Mouse (Mus musculus) myocyte (in vitro differentiated cells): Measurements from ENCODE around the gene Bcl9l.
A peak's percentile ranks its signal among the peaks of the same experiment; 100 is the strongest.

Source experiments
- CEBPB ChIP-seq: IDR thresholded peaks from 2 replicates; pipeline ENCODE4 v1.6.1; 2011; ENCODE audit warnings: mild to moderate bottlenecking, moderate library complexity; ENCODE audit not compliant: poor library complexity, insufficient read depth, severe bottlenecking
- E2F4 ChIP-seq: IDR thresholded peaks from one replicate; pipeline ENCODE4 v1.6.1; 2011; ENCODE audit warnings: mild to moderate bottlenecking, control low read depth, moderate library complexity; ENCODE audit not compliant: insufficient read depth
- MAX ChIP-seq: IDR thresholded peaks from one replicate; pipeline ENCODE4 v1.6.1; 2011; ENCODE audit warnings: low read depth, mild to moderate bottlenecking, control low read depth
- MYOG ChIP-seq, 3 experiments: IDR thresholded peaks; one replicate each; pipeline ENCODE4 v1.6.1; 2011; ENCODE audit warnings: control low read depth in 2 of 3, low read depth in 2 of 3, mild to moderate bottlenecking in 2 of 3; ENCODE audit not compliant: insufficient read length in 2 of 3, control insufficient read depth in 1 of 3, insufficient read depth in 1 of 3
- POLR2A ChIP-seq: IDR thresholded peaks from one replicate; pipeline ENCODE4 v1.6.1; 2011; ENCODE audit warnings: low read depth, mild to moderate bottlenecking, control low read depth, moderate library complexity; ENCODE audit not compliant: insufficient read length
- TCF12 ChIP-seq: IDR thresholded peaks from one replicate; pipeline ENCODE4 v1.6.1; 2011; ENCODE audit warnings: mild to moderate bottlenecking, control low read depth; ENCODE audit not compliant: poor library complexity, insufficient read depth, severe bottlenecking

DNA sequence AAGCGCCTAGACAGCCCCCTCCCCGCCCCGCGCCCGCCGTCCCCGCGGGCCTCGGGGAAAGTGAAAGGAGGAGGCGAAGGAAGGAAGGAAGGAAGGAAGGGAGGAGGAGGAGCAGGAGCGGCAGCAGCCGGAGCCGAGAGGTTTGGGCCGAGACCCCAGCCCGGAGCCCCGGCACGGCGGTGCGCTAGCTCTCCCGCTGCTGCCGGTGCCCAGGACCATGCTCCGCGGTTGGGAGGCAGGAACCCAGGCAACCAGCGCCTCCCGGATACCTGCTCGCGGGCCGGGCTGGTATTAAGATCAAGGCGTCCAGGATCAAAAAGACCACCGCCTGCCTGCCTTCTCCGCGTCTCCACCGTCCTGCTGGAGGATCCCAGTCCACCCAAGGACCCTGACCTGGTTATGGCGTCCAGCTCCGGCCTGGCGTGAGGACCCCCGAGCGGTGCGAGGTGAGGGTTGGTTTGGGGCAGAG, 450 bp downstream of the Bcl9l start:
- TF ChIP-seq E2F4 (no peak), MAX (no peak), MYOG (IDR thresholded peaks at IDR 0.05; ENCODE audit: control insufficient read depth in 1 of 3, insufficient read depth in 1 of 3, insufficient read length in 2 of 3, low read depth in 2 of 3) (no peak), POLR2A (peak; percentile 4), CEBPB (no peak), TCF12 (no peak)
